ENCODE assay signal across 7 mouse cellular contexts in the genomic region with DNA sequence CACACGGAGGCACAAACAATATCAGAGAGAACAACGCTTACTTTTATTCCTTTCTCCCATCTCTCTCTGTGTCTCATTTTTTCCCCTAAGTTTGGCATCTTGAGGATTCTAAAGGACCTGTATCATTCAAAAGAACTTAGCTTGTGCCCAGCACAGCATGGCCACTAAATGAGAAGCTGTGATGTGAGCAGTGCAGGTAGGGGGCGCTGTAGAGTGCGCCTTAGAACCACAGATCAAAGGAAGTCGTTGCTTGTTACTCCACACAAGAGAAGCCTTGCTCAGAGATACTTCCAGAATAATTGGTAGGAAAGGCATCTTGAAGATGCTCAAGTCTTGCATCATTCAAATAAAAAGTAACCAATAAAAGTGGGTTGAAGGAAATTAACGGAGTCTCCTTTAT.
DNase-seq lines count a peak whose midpoint lies in the region; ATAC-seq and TF ChIP-seq lines count a peak whose summit lies in the region.

No protein-coding gene starts in this region.

- no peak for ATAC-seq in lung, postnatal 0 days

- peak; percentile 84 for TF ChIP-seq CTCF in lung, postnatal 0 days (IDR thresholded peaks at IDR 0.05)

- H3K9me3 ChIP-seq in lung, postnatal 0 days (ENCODE audit: low read length) = no peaks in the 10 kb centered on the region

- peak; percentile 31 to 52 for DNase-seq in left cerebral cortex, postnatal 14 days (ENCODE audit: low spot score in 2 of 2)
- DNase-seq in left cerebral cortex, postnatal 25 days (ENCODE audit: low spot score in 2 of 2) = no peak
- DNase-seq in NIH3T3 (ENCODE audit: low read depth) = peak; percentile 87
- DNase-seq in c-Kit-positive CD71-negative TER-119-negative erythroid progenitor cells, embryonic 14.5 days (ENCODE audit: low read depth) = peak; percentile 44
- DNase-seq in heart, adult 9 months (ENCODE audit: low spot score in 2 of 2) = peak; percentile 4 to 47
- peak; percentile 50 for DNase-seq in lung, postnatal 0 days (ENCODE audit: low spot score)
- peak; percentile 18 to 46 for DNase-seq in thymus, postnatal 10 days (ENCODE audit: low spot score in 2 of 2)

- intact Hi-C loops in left cerebral cortex, postnatal 14 days (cut with DNase I) = loop anchor here (10.0 kb wide), 3 partner anchors 701 to 971 kb away; partner anchors contain the start of gene Asb4
- intact Hi-C loops in left cerebral cortex, postnatal 25 days (cut with DNase I) = no loop called here

- TF ChIP-seq EP300 in lung, postnatal 0 days (IDR thresholded peaks at IDR 0.05) = no peak

- no peak overlapping the region for H3K9ac ChIP-seq in lung, postnatal 0 days (replicated peaks; ENCODE audit: low read depth)

- H3K36me3 ChIP-seq in lung, postnatal 0 days (ENCODE audit: insufficient read depth, low read length) = no peaks in the 10 kb centered on the region

- WGBS in lung, postnatal 0 days = 39% methylated on average over 6 of the region's 6 CpGs

- no peak overlapping the region for H3K4me2 ChIP-seq in lung, postnatal 0 days (replicated peaks; ENCODE audit: low read depth, low read length)

- H3K27me3 ChIP-seq in lung, postnatal 0 days (replicated peaks; ENCODE audit: insufficient read depth, low read length) = no peaks in the 10 kb centered on the region

- no peaks in the 10 kb centered on the region for H3K4me1 ChIP-seq in lung, postnatal 0 days (ENCODE audit: insufficient read depth, low read depth, low read length)

- H3K27ac ChIP-seq in lung, postnatal 0 days (ENCODE audit: low read length) = no peak overlapping the region

- no peak overlapping the region for H3K4me3 ChIP-seq in lung, postnatal 0 days (ENCODE audit: low read depth, low read length)

Comparison
In these comparisons a context has a peak if more than half of its experiments do, and no peak if none do; other contexts are left out.
1. DNase-seq: peak in left cerebral cortex, postnatal 14 days (2 of 2), NIH3T3 (single experiment), c-Kit-positive CD71-negative TER-119-negative erythroid progenitor cells, embryonic 14.5 days (single experiment), heart, adult 9 months (2 of 2), lung, postnatal 0 days (single experiment) and thymus, postnatal 10 days (2 of 2); none in left cerebral cortex, postnatal 25 days (0 of 2).